8 mouse cellular contexts compared by ENCODE assay signal in the genomic region with DNA sequence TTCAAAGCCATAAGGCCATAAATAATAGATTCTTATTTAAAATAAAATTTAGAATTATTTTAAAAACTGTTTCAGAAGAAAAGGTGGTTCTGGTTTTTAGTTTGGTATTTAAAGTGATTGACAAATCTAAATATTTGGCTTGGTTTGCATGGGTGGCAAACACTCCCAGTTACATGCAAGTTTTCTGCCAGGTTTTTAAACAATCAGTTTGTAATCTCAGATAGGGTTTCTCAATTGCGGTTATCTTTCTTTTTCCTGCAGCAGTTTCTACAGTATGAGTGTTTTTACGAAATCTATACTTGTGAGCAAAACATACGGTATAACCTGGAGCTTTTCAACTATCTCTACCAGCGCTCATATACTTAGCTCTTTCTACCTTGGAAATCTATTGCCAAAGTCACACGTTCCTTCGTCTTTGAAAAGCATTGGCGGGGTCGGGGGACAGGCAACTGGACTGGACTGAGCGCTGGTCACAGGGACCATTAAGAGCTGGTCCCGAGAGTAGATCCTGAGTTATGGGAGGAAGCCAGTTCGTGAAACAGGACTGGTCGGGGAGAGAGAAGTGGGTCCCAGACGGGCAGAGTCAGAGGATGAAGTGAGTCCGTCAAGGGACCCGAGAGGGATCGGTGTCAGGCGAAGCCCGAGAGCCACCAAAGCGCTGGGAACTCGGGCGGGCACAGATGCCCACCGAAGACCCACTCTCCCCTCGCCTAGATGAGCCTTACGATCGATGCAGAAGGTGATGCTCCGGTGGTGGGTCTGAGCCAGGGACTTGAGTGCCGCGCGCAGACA. TPM values are rescaled to one million over a fixed set of nuclear protein-coding genes. Genes with fewer than 3 reads are reported as not detected.
DNase-seq lines count a peak whose midpoint lies in the region; ATAC-seq and TF ChIP-seq lines count a peak whose summit lies in the region.

No protein-coding gene starts in this region.

- H3K27ac ChIP-seq in kidney, embryonic 16.5 days (ENCODE audit: low read length), result peak overlapping the region; percentile 70
- H3K27ac ChIP-seq in bone marrow macrophage, adult 2 months (ENCODE audit: insufficient read depth, low read depth, low read length), result peak overlapping the region; percentile 14
- peak overlapping the region; percentile 64 for H3K27ac ChIP-seq in heart, embryonic 16.5 days (ENCODE audit: low read length)

- H3K4me1 ChIP-seq in kidney, embryonic 16.5 days (ENCODE audit: insufficient read depth, low read length), result peaks cover 22% of the 10 kb centered on the region
- H3K4me1 ChIP-seq in bone marrow macrophage, adult 2 months (ENCODE audit: control insufficient read depth, insufficient read depth, low read length), result peaks cover 27% of the 10 kb centered on the region
- peaks cover 15% of the 10 kb centered on the region for H3K4me1 ChIP-seq in heart, embryonic 16.5 days (ENCODE audit: control insufficient read depth, insufficient read depth, low read length)

- peaks cover 9% of the 10 kb centered on the region; the same call in 1 of the 2 replicates for H3K36me3 ChIP-seq in kidney, embryonic 16.5 days (ENCODE audit: insufficient read depth, low read length)
- H3K36me3 ChIP-seq in heart, embryonic 16.5 days (ENCODE audit: control insufficient read depth, insufficient read depth), result peaks cover 6% of the 10 kb centered on the region; the same call in 1 of the 2 replicates

- peak overlapping the region; percentile 90 for H3K9ac ChIP-seq in kidney, embryonic 16.5 days (replicated peaks; ENCODE audit: low read length)
- peak overlapping the region; percentile 83 for H3K9ac ChIP-seq in heart, embryonic 16.5 days (ENCODE audit: low read length)

- no peak for TF ChIP-seq CTCF in bone marrow macrophage, adult 2 months (IDR thresholded peaks at IDR 0.05; ENCODE audit: low read depth, low read length)

- H3K4me2 ChIP-seq in kidney, embryonic 16.5 days (replicated peaks; ENCODE audit: low read depth, low read length), result peak overlapping the region; percentile 82
- H3K4me2 ChIP-seq in heart, embryonic 16.5 days (ENCODE audit: low read depth, low read length), result peak overlapping the region; percentile 90

- peak overlapping the region; percentile 76 for H3K4me3 ChIP-seq in kidney, embryonic 16.5 days (ENCODE audit: low read length)
- peak overlapping the region; percentile 79 for H3K4me3 ChIP-seq in bone marrow macrophage, adult 2 months (ENCODE audit: insufficient read depth, low read length)
- peak overlapping the region; percentile 69 for H3K4me3 ChIP-seq in heart, embryonic 16.5 days (ENCODE audit: low read length)

- 1% methylated on average over 29 of the region's 29 CpGs for WGBS in kidney, embryonic 16.5 days
- WGBS in heart, embryonic 16.5 days, result 2% methylated on average over 29 of the region's 29 CpGs

- 0 out of 2 replicates have a peak, but pooled peaks have one; percentile 50 for TF ChIP-seq POLR2A in bone marrow macrophage, adult 2 months (IDR thresholded peaks at IDR 0.05; ENCODE audit: borderline replicate concordance, low read depth, low read length)

- ATAC-seq in kidney, embryonic 16.5 days (ENCODE audit: low FRiP score, low TSS enrichment), result peak; percentile 69
- ATAC-seq in heart, embryonic 16.5 days (replicated peaks; ENCODE audit: extremely low read depth, insufficient read depth, low FRiP score), result peak; percentile 43
- no peak for ATAC-seq in megakaryocyte progenitor cell, adult 5-6 weeks (replicated peaks; ENCODE audit: poor library complexity)

- no peaks in the 10 kb centered on the region for H3K9me3 ChIP-seq in kidney, embryonic 16.5 days (ENCODE audit: low read length)
- no peaks in the 10 kb centered on the region for H3K9me3 ChIP-seq in heart, embryonic 16.5 days (replicated peaks; ENCODE audit: control insufficient read depth, low read length)

- H3K27me3 ChIP-seq in kidney, embryonic 16.5 days (ENCODE audit: insufficient read depth, low read length), result no peaks in the 10 kb centered on the region
- no peaks in the 10 kb centered on the region for H3K27me3 ChIP-seq in heart, embryonic 16.5 days (ENCODE audit: control insufficient read depth, insufficient read depth, low read length)

- DNase-seq in kidney, postnatal 4 days, result no peak
- DNase-seq in lung, postnatal 36 days, result peak; percentile 24
- DNase-seq in layer of hippocampus, adult 11-12 months (ENCODE audit: low spot score), result no peak
- DNase-seq in left cerebral cortex, adult 9 months (ENCODE audit: low spot score in 2 of 2), result no peak

RNA-seq across cellular contexts. Expression of gene Acad8, which starts 0.5 kb away (rescaled TPM):
- 56.6 and 58.8 TPM in 2 replicates for polyA plus RNA-seq in kidney, embryonic 16.5 days (2015; fragmentation: Nextera tagmentation; extraction: Ambion mirVana)
- polyA plus RNA-seq in bone marrow macrophage, adult 2 months (2012; ENCODE audit: insufficient read depth, insufficient read length, missing spikeins), result 30.8 and 32.7 TPM in 2 replicates
- 37.1 and 41.8 TPM in 2 replicates for polyA plus RNA-seq in heart, embryonic 16.5 days (2015; fragmentation: Nextera tagmentation; extraction: Ambion mirVana)
- 19.6 and 24.6 TPM in 2 replicates for total RNA-seq in megakaryocyte progenitor cell, adult 5-6 weeks (2015)
- 19.9 and 26.3 TPM in 2 replicates for total RNA-seq in megakaryocyte progenitor cell, adult 5-6 weeks (2017)

RNA-seq across cellular contexts. Expression of gene Thyn1, which starts 0.6 kb away (rescaled TPM):
- polyA plus RNA-seq in kidney, embryonic 16.5 days (2015; fragmentation: Nextera tagmentation; extraction: Ambion mirVana), result 146 and 151 TPM in 2 replicates
- polyA plus RNA-seq in bone marrow macrophage, adult 2 months (2012; ENCODE audit: insufficient read depth, insufficient read length, missing spikeins), result 34.3 and 37.4 TPM in 2 replicates
- 89.7 and 90.6 TPM in 2 replicates for polyA plus RNA-seq in heart, embryonic 16.5 days (2015; fragmentation: Nextera tagmentation; extraction: Ambion mirVana)
- total RNA-seq in megakaryocyte progenitor cell, adult 5-6 weeks (2015), result 130 and 154 TPM in 2 replicates
- 122 and 128 TPM in 2 replicates for total RNA-seq in megakaryocyte progenitor cell, adult 5-6 weeks (2017)

RNA-seq across cellular contexts. Expression of gene Vps26b, which starts 31.0 kb away (rescaled TPM):
- polyA plus RNA-seq in kidney, embryonic 16.5 days (2015; fragmentation: Nextera tagmentation; extraction: Ambion mirVana), result 34.1 and 35.4 TPM in 2 replicates
- 32.6 and 35.8 TPM in 2 replicates for polyA plus RNA-seq in bone marrow macrophage, adult 2 months (2012; ENCODE audit: insufficient read depth, insufficient read length, missing spikeins)
- 21.2 and 22.3 TPM in 2 replicates for polyA plus RNA-seq in heart, embryonic 16.5 days (2015; fragmentation: Nextera tagmentation; extraction: Ambion mirVana)
- total RNA-seq in megakaryocyte progenitor cell, adult 5-6 weeks (2015), result 47.7 and 55.6 TPM in 2 replicates
- 40.1 and 44.7 TPM in 2 replicates for total RNA-seq in megakaryocyte progenitor cell, adult 5-6 weeks (2017)

RNA-seq across cellular contexts. Expression of gene Ncapd3, which starts 31.1 kb away (rescaled TPM):
- polyA plus RNA-seq in kidney, embryonic 16.5 days (2015; fragmentation: Nextera tagmentation; extraction: Ambion mirVana), result 32.2 and 32.8 TPM in 2 replicates
- polyA plus RNA-seq in bone marrow macrophage, adult 2 months (2012; ENCODE audit: insufficient read depth, insufficient read length, missing spikeins), result 26.1 and 28.0 TPM in 2 replicates
- 21.0 and 22.8 TPM in 2 replicates for polyA plus RNA-seq in heart, embryonic 16.5 days (2015; fragmentation: Nextera tagmentation; extraction: Ambion mirVana)
- 70.8 and 82.6 TPM in 2 replicates for total RNA-seq in megakaryocyte progenitor cell, adult 5-6 weeks (2015)
- 38.8 and 39.2 TPM in 2 replicates for total RNA-seq in megakaryocyte progenitor cell, adult 5-6 weeks (2017)

Comparison
In these comparisons a context has a peak if more than half of its experiments do, and no peak if none do; other contexts are left out.
1. H3K27ac ChIP-seq: peak in every context shown above with its lines; median percentile 70 in kidney, embryonic 16.5 days; 64 in heart, embryonic 16.5 days; 14 in bone marrow macrophage, adult 2 months.